Mouse (Mus musculus) lung, embryonic 16.5 days (tissue): ENCODE measurements around the gene Eftud2. TPM values are rescaled to one million over a fixed set of nuclear protein-coding genes. Genes with fewer than 3 reads are reported as not detected.

ENCODE experiments used
- ATAC-seq: fragments of 200-750 bp; cut with Nextera tagmentation; 2 replicates; pipeline ENCODE4 v1.8.0; 2017; ENCODE audit warnings: low read depth, mild to moderate bottlenecking, moderate library complexity
- H3K27ac ChIP-seq: fragments of 300-500 bp; sonication (generic); 2 replicates; pipeline ENCODE4 v1.5.1; 2014; ENCODE audit warnings: mild to moderate bottlenecking, control low read depth, low read length
- H3K27me3 ChIP-seq: fragments of 300-500 bp; sonication (generic); 2 replicates; pipeline ENCODE4 v1.6.1; 2014; ENCODE audit warnings: low read depth, low read length, mixed read lengths; ENCODE audit not compliant: control insufficient read depth, insufficient read depth
- H3K36me3 ChIP-seq: fragments of 300-500 bp; sonication (generic); 2 replicates; pipeline ENCODE4 v1.6.1; 2014; ENCODE audit warnings: low read length; ENCODE audit not compliant: control insufficient read depth, insufficient read depth
- H3K4me1 ChIP-seq: fragments of 300-500 bp; sonication (generic); replicated peaks from 2 replicates; pipeline ENCODE4 v1.6.1; 2014; ENCODE audit warnings: low read length, mixed read lengths; ENCODE audit not compliant: control insufficient read depth, insufficient read depth
- H3K4me2 ChIP-seq: fragments of 300-500 bp; sonication (generic); 2 replicates; pipeline ENCODE4 v1.6.1; 2014; ENCODE audit warnings: low read depth, low read length, control low read depth
- H3K4me3 ChIP-seq: fragments of 300-500 bp; sonication (generic); 2 replicates; pipeline ENCODE4 v1.5.1; 2014; ENCODE audit warnings: mild to moderate bottlenecking, low read length, control low read depth
- H3K9ac ChIP-seq: fragments of 300-500 bp; sonication (generic); 2 replicates; pipeline ENCODE4 v1.6.1; 2014; ENCODE audit warnings: low read length, control low read depth
- H3K9me3 ChIP-seq: fragments of 300-500 bp; sonication (generic); 2 replicates; pipeline ENCODE4 v1.6.1; 2016; ENCODE audit warnings: low read length; ENCODE audit not compliant: control insufficient read depth
- WGBS: fragments of 180-500 bp; shearing (Covaris S2); extraction: QIAGEN DNeasy Blood & Tissue Kit; methylation state at CpG from one replicate; pipeline ENCODE4 v1.1.7; 2014; 5-methylcytosine and 5-hydroxymethylcytosine counted together
- polyA plus RNA-seq: library from polyadenylated mRNA; unstranded; fragments of >200 nt; fragmentation: Nextera tagmentation; extraction: Ambion mirVana; gene quantifications from 2 replicates; pipeline ENCODE4 v1.2.1, GENCODE M21; 2015

Eftud2 gene
- polyA plus RNA-seq, 1 experiment from 2014 or later = 183 TPM

- H3K27ac ChIP-seq = no peak overlapping the region
- H3K36me3 ChIP-seq = peaks cover 3% of the 10 kb centered on the region; the same call in 1 of the 2 replicates
- ATAC-seq = peak; percentile 46
- peaks cover 6% of the 10 kb centered on the region for H3K27me3 ChIP-seq
- no peak overlapping the region for H3K9ac ChIP-seq
- H3K4me2 ChIP-seq = peak overlapping the region; percentile 17
- 41% methylated on average over 4 of the region's 4 CpGs for WGBS
- H3K4me3 ChIP-seq = no peak overlapping the region
- H3K4me1 ChIP-seq = 0 out of 2 replicates have a peak, but pooled peaks cover 2% of the 10 kb centered on the region
- H3K9me3 ChIP-seq = no peaks in the 10 kb centered on the region
These were observed 20.4 kb upstream of the Eftud2 start for GRCm38 (mm10) chr11:102901199-102901598.

DNA sequence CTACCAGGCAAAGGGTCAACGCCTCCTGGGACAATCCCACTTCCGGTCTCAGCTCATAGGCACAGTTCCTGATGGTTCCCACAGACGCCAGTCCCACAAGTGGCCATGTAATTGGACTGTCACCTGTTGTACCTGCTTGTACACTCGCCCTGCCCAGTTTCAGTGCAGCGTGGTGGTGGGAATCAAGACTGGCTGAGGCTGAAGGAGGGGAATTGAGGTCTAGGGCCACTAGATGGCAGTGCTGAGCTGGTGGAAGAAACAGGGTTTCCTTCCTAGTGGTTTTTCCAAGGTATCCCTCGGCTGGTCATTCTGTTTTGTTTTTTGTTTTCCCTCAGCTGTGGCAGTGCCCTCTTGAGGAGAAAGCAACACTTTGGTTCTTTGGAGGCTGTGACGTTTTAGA is 20.0 kb upstream of the Eftud2 start, which contains the start of gene Gfap:
TSS of gene Gfap (minus strand) at position 150 of the 400 bp plus-strand sequence.
- Histone ChIP-seq H3K27me3 (peaks cover 6% of the 10 kb centered on the region), H3K4me3 (no peak within 1 kb of the TSS), H3K4me1 (0 out of 2 replicates have a peak, but pooled peaks cover 2% of the 10 kb centered on the region), H3K36me3 (no peaks in the 10 kb centered on the region), H3K9me3 (no peaks in the 10 kb centered on the region), H3K9ac (no peak within 1 kb of the TSS), H3K27ac (no peak within 1 kb of the TSS), H3K4me2 (peak within 1 kb of the TSS; percentile 17)
- peak; percentile 67 for ATAC-seq
- 10% methylated on average over 7 of the region's 7 CpGs for WGBS

DNA sequence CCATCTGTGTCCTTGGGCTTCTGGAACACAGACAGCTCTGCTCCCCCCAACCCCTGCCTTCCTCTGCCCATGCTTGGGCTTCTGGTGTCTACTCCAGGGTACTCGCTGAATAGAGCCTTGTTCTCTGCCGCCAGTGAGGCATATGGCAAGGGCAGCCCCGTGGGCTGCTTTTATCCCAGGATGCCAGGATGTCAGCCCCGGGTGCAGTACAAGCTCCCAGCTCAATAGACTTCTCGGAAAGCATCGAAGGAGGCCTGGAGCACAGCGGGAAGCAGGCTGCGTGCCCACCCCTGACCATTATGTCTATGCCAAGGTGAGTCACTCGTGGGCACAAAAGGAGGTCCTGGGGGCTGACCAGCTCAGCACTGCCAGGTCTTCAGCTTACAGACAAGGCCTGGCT is 17.6 kb upstream of the Eftud2 start:
- Histone ChIP-seq H3K4me3 (no peak overlapping the region), H3K27me3 (peaks cover 14% of the 10 kb centered on the region), H3K9me3 (no peaks in the 10 kb centered on the region), H3K9ac (no peak overlapping the region), H3K4me2 (no peak overlapping the region), H3K27ac (no peak overlapping the region), H3K36me3 (no peaks in the 10 kb centered on the region), H3K4me1 (peaks cover 2% of the 10 kb centered on the region; the same call in 1 of the 2 replicates)
- no peak for ATAC-seq
- WGBS = 78% methylated on average over 9 of the region's 9 CpGs

DNA sequence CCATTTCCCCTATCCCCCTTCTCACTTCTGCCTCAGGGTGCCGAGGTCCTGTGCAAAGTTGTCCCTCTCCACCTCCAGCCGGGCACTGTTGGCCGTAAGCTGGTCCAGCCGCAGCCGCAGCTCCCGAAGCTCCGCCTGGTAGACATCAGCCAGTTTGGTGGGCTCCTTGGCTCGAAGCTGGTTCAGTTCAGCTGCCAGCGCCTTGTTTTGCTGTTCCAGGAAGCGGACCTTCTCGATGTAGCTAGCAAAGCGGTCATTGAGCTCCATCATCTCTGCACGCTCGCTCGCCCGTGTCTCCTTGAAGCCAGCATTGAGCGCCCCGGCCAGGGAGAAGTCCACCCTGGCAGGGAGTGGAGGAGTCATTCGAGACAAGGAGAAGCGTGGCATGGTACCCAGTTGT is 15.9 kb upstream of the Eftud2 start:
- H3K9me3 ChIP-seq = no peaks in the 10 kb centered on the region
- H3K36me3 ChIP-seq = no peaks in the 10 kb centered on the region
- no peak overlapping the region for H3K4me3 ChIP-seq
- H3K9ac ChIP-seq = no peak overlapping the region
- H3K27ac ChIP-seq = no peak overlapping the region
- 74% methylated on average over 20 of the region's 20 CpGs for WGBS
- peaks cover 2% of the 10 kb centered on the region; the same call in 1 of the 2 replicates for H3K4me1 ChIP-seq
- ATAC-seq = no peak
- peaks cover 16% of the 10 kb centered on the region for H3K27me3 ChIP-seq
- H3K4me2 ChIP-seq = no peak overlapping the region

- H3K9ac ChIP-seq = no peak overlapping the region
- no peaks in the 10 kb centered on the region for H3K36me3 ChIP-seq
- 49% methylated on average over 9 of the region's 9 CpGs for WGBS
- no peak overlapping the region for H3K4me3 ChIP-seq
- H3K27ac ChIP-seq = no peak overlapping the region
- H3K4me1 ChIP-seq = no peaks in the 10 kb centered on the region; the same call in 1 of the 2 replicates
- ATAC-seq = no peak
- peaks cover 16% of the 10 kb centered on the region for H3K27me3 ChIP-seq
- H3K9me3 ChIP-seq = no peaks in the 10 kb centered on the region
- no peak overlapping the region for H3K4me2 ChIP-seq
These were observed 15.0 kb upstream of the Eftud2 start for GRCm38 (mm10) chr11:102895779-102896178.

DNA sequence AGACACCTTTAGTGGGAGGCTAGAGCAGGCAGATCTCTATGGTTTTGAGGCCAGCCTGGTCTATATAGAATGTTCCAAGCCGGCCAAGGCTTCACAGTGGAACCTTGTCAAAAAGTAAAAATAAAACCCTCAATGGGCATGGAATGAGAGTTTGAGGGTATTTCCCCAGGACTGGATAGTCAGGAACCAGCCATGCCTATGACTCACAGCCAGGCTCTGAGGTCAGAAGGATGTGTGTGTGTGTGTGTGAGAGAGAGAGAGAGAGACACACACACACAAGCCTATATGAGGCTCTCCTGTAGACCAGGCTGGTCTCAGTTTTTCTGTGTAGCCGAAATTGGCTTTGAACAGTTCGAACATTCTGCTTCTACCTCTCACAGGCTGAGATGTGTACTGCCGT is 13.9 kb upstream of the Eftud2 start:
- H3K4me2 ChIP-seq = no peak overlapping the region
- H3K4me1 ChIP-seq = no peaks in the 10 kb centered on the region; the same call in 1 of the 2 replicates
- H3K27ac ChIP-seq = no peak overlapping the region
- H3K4me3 ChIP-seq = no peak overlapping the region
- ATAC-seq = no peak
- 87% methylated on average over 4 of the region's 4 CpGs for WGBS
- no peaks in the 10 kb centered on the region for H3K36me3 ChIP-seq
- H3K27me3 ChIP-seq = peaks cover 16% of the 10 kb centered on the region
- no peaks in the 10 kb centered on the region for H3K9me3 ChIP-seq
- H3K9ac ChIP-seq = no peak overlapping the region

GRCm38 (mm10) chr11:102893015-102893651 is 12.3 kb upstream of the Eftud2 start:
- 2% methylated on average over 43 of the region's 43 CpGs for WGBS
- H3K27ac ChIP-seq = no peak overlapping the region
- peak overlapping the region; percentile 45 for H3K4me3 ChIP-seq
- H3K27me3 ChIP-seq = peaks cover 16% of the 10 kb centered on the region
- H3K9me3 ChIP-seq = no peaks in the 10 kb centered on the region
- ATAC-seq = peak; percentile 88
- peak overlapping the region; percentile 71 for H3K4me2 ChIP-seq
- no peaks in the 10 kb centered on the region for H3K36me3 ChIP-seq
- peak overlapping the region; percentile 64 for H3K9ac ChIP-seq
- no peaks in the 10 kb centered on the region; the same call in 1 of the 2 replicates for H3K4me1 ChIP-seq

GRCm38 (mm10) chr11:102890096-102890495 is 9.3 kb upstream of the Eftud2 start:
- Histone ChIP-seq H3K9ac (no peak overlapping the region), H3K4me3 (no peak overlapping the region), H3K4me2 (no peak overlapping the region), H3K4me1 (no peaks in the 10 kb centered on the region; the same call in 1 of the 2 replicates), H3K36me3 (no peaks in the 10 kb centered on the region), H3K27ac (no peak overlapping the region), H3K27me3 (peaks cover 10% of the 10 kb centered on the region), H3K9me3 (no peaks in the 10 kb centered on the region)
- WGBS = 65% methylated on average over 5 of the region's 5 CpGs
- no peak for ATAC-seq

DNA sequence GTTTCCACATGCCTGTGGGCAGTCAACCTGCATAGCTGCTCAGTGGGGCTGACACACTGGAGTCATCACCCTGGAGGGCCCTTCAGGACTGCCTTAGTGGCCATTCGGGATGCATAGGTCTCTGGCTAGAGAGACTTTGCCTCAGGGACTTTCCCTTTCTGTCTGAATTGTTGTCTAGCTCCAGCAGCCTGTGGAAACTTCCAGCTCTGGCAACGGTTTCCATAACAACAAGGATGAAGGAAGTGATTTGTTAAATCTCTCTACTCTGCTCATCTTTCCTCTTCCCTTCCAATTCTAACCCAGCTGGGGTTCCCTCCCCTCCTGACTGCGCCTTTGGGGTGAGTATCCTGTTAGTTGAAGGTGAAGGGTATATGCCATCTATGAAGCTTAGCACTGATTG is 7.3 kb upstream of the Eftud2 start:
- no peak overlapping the region for H3K4me3 ChIP-seq
- H3K27ac ChIP-seq = no peak overlapping the region
- no peak overlapping the region for H3K9ac ChIP-seq
- ATAC-seq = no peak
- no peaks in the 10 kb centered on the region; the same call in none of the 2 replicates for H3K27me3 ChIP-seq
- no peaks in the 10 kb centered on the region for H3K4me1 ChIP-seq
- no peaks in the 10 kb centered on the region for H3K9me3 ChIP-seq
- H3K4me2 ChIP-seq = no peak overlapping the region
- H3K36me3 ChIP-seq = no peaks in the 10 kb centered on the region
- 60% methylated on average over 3 of the region's 3 CpGs for WGBS
